Mouse (Mus musculus) common myeloid progenitor, adult 5-6 weeks (primary cell): ENCODE results near the gene 9930021J03Rik. TPM values are rescaled to one million over a fixed set of nuclear protein-coding genes. Genes with fewer than 3 reads are reported as not detected.

ENCODE experiments used
- ATAC-seq: replicated peaks from 2 replicates; pipeline ENCODE4 v1.8.0; 2016; ENCODE audit warnings: low read depth, mild to moderate bottlenecking, moderate TSS enrichment, inconsistent platforms; ENCODE audit not compliant: poor library complexity, severe bottlenecking
- total RNA-seq: library from RNA; stranded (forward); fragments of 200-1000, 187-1606 nt; gene quantifications from 2 replicates; pipeline ENCODE4 v1.2.3, GENCODE M21; 2017

9930021J03Rik gene
- 13.4 and 22.4 TPM in 2 replicates for total RNA-seq

- peak; percentile 91 for ATAC-seq
Measured at GRCm38 (mm10) chr19:29805917-29806785, at the start of gene 9930021J03Rik. Gene 9930021J03Rik (minus strand): TSS chr19:29805989.

GRCm38 (mm10) chr19:29853711-29854110 is 47.9 kb upstream of the 9930021J03Rik start:
- no peak for ATAC-seq

GRCm38 (mm10) chr19:29851036-29851690 is 45.4 kb upstream of the 9930021J03Rik start:
- peak; percentile 74 for ATAC-seq

GRCm38 (mm10) chr19:29849924-29850551 is 44.2 kb upstream of the 9930021J03Rik start:
- ATAC-seq, result peak; percentile 84

GRCm38 (mm10) chr19:29844036-29844661 is 38.4 kb upstream of the 9930021J03Rik start:
- no peak for ATAC-seq

- no peak for ATAC-seq
Measured at GRCm38 (mm10) chr19:29843641-29844035, 37.8 kb upstream of the 9930021J03Rik start.

GRCm38 (mm10) chr19:29842973-29843372 is 37.2 kb upstream of the 9930021J03Rik start:
- no peak for ATAC-seq

GRCm38 (mm10) chr19:29840642-29841041 is 34.9 kb upstream of the 9930021J03Rik start:
- ATAC-seq, result no peak

- no peak for ATAC-seq
Measured at GRCm38 (mm10) chr19:29838636-29839135, 32.9 kb upstream of the 9930021J03Rik start.

- no peak for ATAC-seq
Measured at GRCm38 (mm10) chr19:29838171-29838570, 32.4 kb upstream of the 9930021J03Rik start.

- ATAC-seq, result no peak
Measured at GRCm38 (mm10) chr19:29835364-29836034, 29.7 kb upstream of the 9930021J03Rik start.

GRCm38 (mm10) chr19:29830911-29831310 is 25.1 kb upstream of the 9930021J03Rik start:
- no peak for ATAC-seq

- no peak for ATAC-seq
Measured at GRCm38 (mm10) chr19:29828558-29828957, 22.8 kb upstream of the 9930021J03Rik start.

GRCm38 (mm10) chr19:29826686-29827085 is 20.9 kb upstream of the 9930021J03Rik start:
- ATAC-seq, result peak; percentile 55; the same call in 1 of the 2 replicates

GRCm38 (mm10) chr19:29825003-29825402 is 19.2 kb upstream of the 9930021J03Rik start:
- ATAC-seq, result no peak

GRCm38 (mm10) chr19:29824034-29824700 is 18.4 kb upstream of the 9930021J03Rik start:
- ATAC-seq, result peak; percentile 91

GRCm38 (mm10) chr19:29823456-29824010 is 17.7 kb upstream of the 9930021J03Rik start:
- ATAC-seq, result no peak

GRCm38 (mm10) chr19:29820966-29821365 is 15.2 kb upstream of the 9930021J03Rik start:
- peak; percentile 80 for ATAC-seq
